Mouse (Mus musculus): ENCODE measurements around the gene Kcns1. TPM values are rescaled to one million over a fixed set of nuclear protein-coding genes. Genes with fewer than 3 reads are reported as not detected.

Gene Kcns1
- polyA plus RNA-seq, 2 experiments: 0.02 TPM; not detected in 1

DNA sequence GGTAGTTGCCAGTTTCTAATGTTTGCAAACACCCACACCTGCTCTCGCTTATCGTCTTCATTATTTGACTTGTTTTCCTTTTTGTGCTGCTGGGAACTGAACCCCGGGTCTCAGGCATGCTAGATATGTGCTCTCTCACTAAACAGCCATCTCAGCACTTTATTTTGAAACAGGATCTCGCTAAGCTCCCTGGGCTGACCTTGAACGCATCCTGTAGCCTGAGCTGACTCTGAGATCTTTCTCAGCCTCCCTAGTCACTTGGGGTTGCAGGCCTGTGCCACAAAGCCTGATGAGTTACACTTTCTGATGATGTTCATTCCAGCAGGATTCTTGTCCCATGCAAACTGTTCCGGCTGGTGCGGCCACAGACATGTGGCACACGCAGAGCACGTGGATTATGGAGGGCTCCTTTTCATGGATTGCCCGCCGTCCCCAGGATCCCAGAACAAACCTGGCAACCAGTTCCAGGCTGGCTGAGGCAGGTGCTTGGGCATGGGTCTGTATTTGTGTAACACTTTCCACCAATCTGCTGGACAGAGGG, 9.3 kb downstream of the Kcns1 start:
- no peak overlapping the region for H3K27ac ChIP-seq
- H3K9ac ChIP-seq (replicated peaks): no peak overlapping the region
- no peak overlapping the region for H3K4me3 ChIP-seq (ENCODE audit: insufficient read depth in 1 of 2, low read depth in 2 of 2, low read length in 2 of 2)
- WGBS (ENCODE audit: insufficient replicate concordance): 71% methylated on average over 11 of the region's 11 CpGs
- H3K9me3 ChIP-seq (ENCODE audit: control insufficient read depth, low read length): no peaks in the 10 kb centered on the region
- no peaks in the 10 kb centered on the region for H3K36me3 ChIP-seq (replicated peaks; ENCODE audit: control insufficient read depth, insufficient read depth, low read depth)
- peaks cover 4% of the 10 kb centered on the region for H3K27me3 ChIP-seq (ENCODE audit: control insufficient read depth, insufficient read depth, low read length)
- TF ChIP-seq CTCF (IDR thresholded peaks at IDR 0.05; ENCODE audit: low read depth): no peak
- TF ChIP-seq EP300 (IDR thresholded peaks at IDR 0.05; ENCODE audit: low read depth): no peak
- no peak overlapping the region for H3K4me2 ChIP-seq (ENCODE audit: low read depth)
- DNase-seq (ENCODE audit: low read depth in 3 of 3, low spot score in 3 of 3) (no peak), ATAC-seq (ENCODE audit: insufficient read depth) (no peak)
- H3K4me1 ChIP-seq (replicated peaks; ENCODE audit: control insufficient read depth in 2 of 2, insufficient read depth in 2 of 2, low read length in 1 of 2): peaks cover 0 to 6% of the 10 kb centered on the region in 2 experiments; a peak in 1 of 4 replicates

DNA sequence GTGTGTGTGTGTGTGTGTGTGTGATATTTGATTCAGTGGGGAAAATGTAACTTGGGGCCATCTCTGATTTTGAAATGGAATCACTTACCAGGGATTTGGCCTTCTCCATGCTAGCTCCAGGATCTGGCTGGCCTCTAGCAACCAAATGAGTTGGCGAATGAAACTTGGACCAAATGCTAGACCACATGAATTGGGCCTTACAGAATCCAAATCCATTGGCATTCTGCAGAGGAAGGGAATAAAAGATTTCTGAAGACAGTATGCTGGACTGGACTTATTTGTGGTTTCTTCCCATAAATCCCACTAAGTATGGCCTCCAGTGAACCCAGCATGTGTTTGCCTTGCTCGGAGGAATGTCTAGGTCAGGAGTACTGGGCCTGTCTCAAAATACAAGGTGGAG, 12.1 kb downstream of the Kcns1 start:
- no peak for TF ChIP-seq EP300 (IDR thresholded peaks at IDR 0.05; ENCODE audit: low read depth)
- no peak for TF ChIP-seq CTCF (IDR thresholded peaks at IDR 0.05; ENCODE audit: low read depth)
- H3K9ac ChIP-seq (replicated peaks): no peak overlapping the region
- H3K27me3 ChIP-seq (ENCODE audit: control insufficient read depth, insufficient read depth, low read length): no peaks in the 10 kb centered on the region
- 71% methylated on average over 2 of the region's 2 CpGs for WGBS (ENCODE audit: insufficient replicate concordance)
- no peak overlapping the region for H3K4me3 ChIP-seq (ENCODE audit: insufficient read depth in 1 of 2, low read depth in 2 of 2, low read length in 2 of 2)
- no peak overlapping the region for H3K27ac ChIP-seq
- H3K9me3 ChIP-seq (ENCODE audit: control insufficient read depth, low read length): no peaks in the 10 kb centered on the region
- no peak for DNase-seq (ENCODE audit: low read depth in 3 of 3, low spot score in 3 of 3)
- no peak for ATAC-seq (ENCODE audit: insufficient read depth)
- H3K4me2 ChIP-seq (ENCODE audit: low read depth): no peak overlapping the region
- peaks cover 0 to 6% of the 10 kb centered on the region in 2 experiments; a peak in 1 of 4 replicates for H3K4me1 ChIP-seq (replicated peaks; ENCODE audit: control insufficient read depth in 2 of 2, insufficient read depth in 2 of 2, low read length in 1 of 2)
- H3K36me3 ChIP-seq (replicated peaks; ENCODE audit: control insufficient read depth, insufficient read depth, low read depth): no peaks in the 10 kb centered on the region

DNA sequence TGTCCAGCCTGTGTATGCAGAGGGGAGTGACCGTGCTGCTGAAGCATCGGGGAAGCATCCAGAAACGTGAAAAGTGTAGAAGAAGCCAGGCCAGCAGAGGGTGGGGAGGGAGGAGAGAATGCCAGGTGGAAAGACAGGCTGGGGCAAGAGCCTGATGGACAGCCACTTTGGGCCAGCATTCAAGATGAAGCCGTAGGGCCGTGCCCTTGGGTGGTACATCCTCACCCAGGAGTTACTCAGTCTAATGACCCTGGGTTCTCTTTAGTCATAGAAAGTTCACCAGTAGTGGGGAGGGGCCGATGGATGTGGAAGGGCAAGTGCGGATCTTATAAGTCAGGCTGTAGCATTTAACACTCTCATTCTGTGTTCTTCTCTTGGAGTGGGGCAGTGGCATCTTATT, 14.8 kb downstream of the Kcns1 start:
- Histone ChIP-seq H3K9ac (replicated peaks) (no peak overlapping the region), H3K4me3 (ENCODE audit: insufficient read depth in 1 of 2, low read depth in 2 of 2, low read length in 2 of 2) (no peak overlapping the region), H3K4me1 (replicated peaks; ENCODE audit: control insufficient read depth in 2 of 2, insufficient read depth in 2 of 2, low read length in 1 of 2) (no peaks in the 10 kb centered on the region), H3K4me2 (ENCODE audit: low read depth) (no peak overlapping the region), H3K27me3 (ENCODE audit: control insufficient read depth, insufficient read depth, low read length) (no peaks in the 10 kb centered on the region), H3K36me3 (replicated peaks; ENCODE audit: control insufficient read depth, insufficient read depth, low read depth) (peaks cover 5% of the 10 kb centered on the region), H3K9me3 (ENCODE audit: control insufficient read depth, low read length) (no peaks in the 10 kb centered on the region), H3K27ac (no peak overlapping the region)
- TF ChIP-seq EP300 (IDR thresholded peaks at IDR 0.05; ENCODE audit: low read depth) (no peak), CTCF (IDR thresholded peaks at IDR 0.05; ENCODE audit: low read depth) (no peak)
- ATAC-seq (ENCODE audit: insufficient read depth) (no peak), DNase-seq (ENCODE audit: low read depth in 3 of 3, low spot score in 3 of 3) (no peak)
- WGBS (ENCODE audit: insufficient replicate concordance): 80% methylated on average over 7 of the region's 7 CpGs

DNA sequence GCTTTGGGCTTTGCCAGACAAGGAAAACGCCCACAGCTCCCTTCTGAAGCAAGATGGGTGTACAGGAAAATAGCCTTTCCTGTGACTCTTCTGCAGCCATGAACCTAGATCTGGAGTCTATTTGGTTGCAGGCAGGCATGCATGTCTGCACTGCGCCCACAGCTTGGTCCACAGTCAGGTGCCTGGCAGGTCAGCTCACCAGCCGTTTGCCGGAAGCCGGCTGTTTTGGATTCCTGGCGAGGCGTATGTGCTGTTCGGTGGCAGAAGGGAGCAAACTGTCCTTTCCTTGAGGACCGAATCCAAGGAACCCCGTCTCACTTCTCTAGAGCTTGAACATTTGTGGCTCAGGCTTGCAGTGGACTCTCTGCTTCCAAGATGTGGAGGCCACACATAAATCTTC, 16.9 kb downstream of the Kcns1 start:
- H3K4me1 ChIP-seq (replicated peaks; ENCODE audit: control insufficient read depth in 2 of 2, insufficient read depth in 2 of 2, low read length in 1 of 2): no peaks in the 10 kb centered on the region
- DNase-seq (ENCODE audit: low read depth in 3 of 3, low spot score in 3 of 3) (no peak), ATAC-seq (ENCODE audit: insufficient read depth) (no peak)
- TF ChIP-seq EP300 (IDR thresholded peaks at IDR 0.05; ENCODE audit: low read depth): no peak
- TF ChIP-seq CTCF (IDR thresholded peaks at IDR 0.05; ENCODE audit: low read depth): no peak
- H3K27me3 ChIP-seq (ENCODE audit: control insufficient read depth, insufficient read depth, low read length): no peaks in the 10 kb centered on the region
- H3K27ac ChIP-seq: no peak overlapping the region
- 83% methylated on average over 10 of the region's 10 CpGs for WGBS (ENCODE audit: insufficient replicate concordance)
- H3K36me3 ChIP-seq (replicated peaks; ENCODE audit: control insufficient read depth, insufficient read depth, low read depth): peaks cover 5% of the 10 kb centered on the region
- H3K4me2 ChIP-seq (ENCODE audit: low read depth): no peak overlapping the region
- no peaks in the 10 kb centered on the region for H3K9me3 ChIP-seq (ENCODE audit: control insufficient read depth, low read length)
- H3K9ac ChIP-seq (replicated peaks): no peak overlapping the region
- H3K4me3 ChIP-seq (ENCODE audit: insufficient read depth in 1 of 2, low read depth in 2 of 2, low read length in 2 of 2): no peak overlapping the region

DNA sequence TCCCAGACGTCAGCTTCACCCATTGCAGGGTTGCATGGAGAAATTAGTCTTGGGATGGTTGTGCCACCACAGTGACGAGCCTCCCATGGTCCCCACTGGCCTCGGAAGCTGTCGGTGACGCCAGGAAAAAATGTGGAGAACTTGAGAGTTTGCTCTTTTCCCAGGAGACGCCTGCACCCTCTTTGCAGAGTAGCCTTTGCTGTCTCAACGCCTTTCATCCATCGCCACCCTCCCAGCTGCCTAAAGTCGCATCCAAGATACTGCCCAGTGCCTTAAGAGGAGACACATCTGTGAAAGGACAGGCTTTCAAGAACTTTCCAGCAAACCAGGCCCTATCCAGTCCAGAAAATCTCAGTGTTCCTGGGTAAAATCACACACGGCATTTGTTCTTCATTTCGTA, 18.6 kb downstream of the Kcns1 start:
- WGBS (ENCODE audit: insufficient replicate concordance): 75% methylated on average over 11 of the region's 11 CpGs
- no peaks in the 10 kb centered on the region for H3K27me3 ChIP-seq (ENCODE audit: control insufficient read depth, insufficient read depth, low read length)
- no peak overlapping the region for H3K27ac ChIP-seq
- no peaks in the 10 kb centered on the region for H3K9me3 ChIP-seq (ENCODE audit: control insufficient read depth, low read length)
- H3K4me1 ChIP-seq (replicated peaks; ENCODE audit: control insufficient read depth in 2 of 2, insufficient read depth in 2 of 2, low read length in 1 of 2): no peaks in the 10 kb centered on the region
- no peak overlapping the region for H3K9ac ChIP-seq (replicated peaks)
- TF ChIP-seq CTCF (IDR thresholded peaks at IDR 0.05; ENCODE audit: low read depth) (no peak), EP300 (IDR thresholded peaks at IDR 0.05; ENCODE audit: low read depth) (no peak)
- no peak overlapping the region for H3K4me2 ChIP-seq (ENCODE audit: low read depth)
- peaks cover 5% of the 10 kb centered on the region for H3K36me3 ChIP-seq (replicated peaks; ENCODE audit: control insufficient read depth, insufficient read depth, low read depth)
- no peak for ATAC-seq (ENCODE audit: insufficient read depth)
- H3K4me3 ChIP-seq (ENCODE audit: insufficient read depth in 1 of 2, low read depth in 2 of 2, low read length in 2 of 2): no peak overlapping the region
- no peak for DNase-seq (ENCODE audit: low read depth in 3 of 3, low spot score in 3 of 3)
